Mouse (Mus musculus): ENCODE results near the gene Itk. TPM values are rescaled to one million over a fixed set of nuclear protein-coding genes. Genes with fewer than 3 reads are reported as not detected.

Itk gene
- polyA plus RNA-seq, 1 experiment from 2014 or later = not detected

GRCm38 (mm10) chr11:46418860-46419259, 29.5 kb upstream of the Itk start:
- Histone ChIP-seq H3K27me3 (ENCODE audit: control insufficient read depth, insufficient read depth, low read length) (no peaks in the 10 kb centered on the region), H3K36me3 (ENCODE audit: control insufficient read depth, insufficient read depth, low read length) (no peaks in the 10 kb centered on the region), H3K9ac (ENCODE audit: low read depth, low read length) (no peak overlapping the region), H3K27ac (ENCODE audit: low read depth, low read length) (no peak overlapping the region), H3K4me2 (no peak overlapping the region), H3K9me3 (replicated peaks; ENCODE audit: control insufficient read depth, low read length) (no peaks in the 10 kb centered on the region), H3K4me1 (ENCODE audit: control insufficient read depth, insufficient read depth, low read length) (no peaks in the 10 kb centered on the region), H3K4me3 (ENCODE audit: low read depth, low read length) (no peak overlapping the region)
- ATAC-seq (replicated peaks; ENCODE audit: insufficient number of reproducible peaks, low FRiP score, low TSS enrichment) = no peak
- WGBS (ENCODE audit: insufficient replicate concordance) = 84% methylated on average over 5 of the region's 5 CpGs

GRCm38 (mm10) chr11:46418438-46418837, 29.1 kb upstream of the Itk start:
- Histone ChIP-seq H3K9me3 (replicated peaks; ENCODE audit: control insufficient read depth, low read length) (no peaks in the 10 kb centered on the region), H3K4me2 (no peak overlapping the region), H3K27ac (ENCODE audit: low read depth, low read length) (no peak overlapping the region), H3K9ac (ENCODE audit: low read depth, low read length) (no peak overlapping the region), H3K4me3 (ENCODE audit: low read depth, low read length) (no peak overlapping the region), H3K27me3 (ENCODE audit: control insufficient read depth, insufficient read depth, low read length) (no peaks in the 10 kb centered on the region), H3K4me1 (ENCODE audit: control insufficient read depth, insufficient read depth, low read length) (no peaks in the 10 kb centered on the region), H3K36me3 (ENCODE audit: control insufficient read depth, insufficient read depth, low read length) (no peaks in the 10 kb centered on the region)
- no peak for ATAC-seq (replicated peaks; ENCODE audit: insufficient number of reproducible peaks, low FRiP score, low TSS enrichment)
- 64% methylated on average over 1 of the region's 1 CpGs for WGBS (ENCODE audit: insufficient replicate concordance)

DNA sequence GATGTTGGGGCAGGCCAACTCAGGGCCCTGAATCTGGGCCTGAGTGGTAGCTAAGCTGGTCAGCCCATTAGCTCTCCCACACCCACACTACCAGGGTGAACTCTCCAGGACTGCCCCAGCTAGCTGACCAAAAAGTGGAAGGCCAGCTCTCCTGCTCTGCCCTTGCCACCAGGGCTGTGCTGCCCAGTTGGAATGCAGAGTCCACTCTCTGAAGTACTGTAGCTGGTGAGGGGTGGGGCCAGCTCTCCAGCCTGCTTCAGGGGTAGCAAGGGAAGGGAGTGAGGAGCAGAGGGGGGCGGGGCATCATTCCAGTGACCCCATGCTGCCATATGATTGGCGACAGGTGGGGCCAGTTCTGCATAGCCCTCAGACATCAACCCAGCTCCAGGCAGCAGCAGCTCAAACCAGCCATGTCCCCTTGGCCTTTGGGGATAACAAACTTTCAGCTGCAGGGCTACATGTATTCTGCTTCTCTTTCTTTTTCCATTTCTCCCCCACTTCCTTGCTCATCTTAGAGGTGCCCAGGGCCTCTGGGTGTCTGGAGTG, 20.8 kb upstream of the Itk start:
- Histone ChIP-seq H3K36me3 (ENCODE audit: control insufficient read depth, insufficient read depth, low read length) (no peaks in the 10 kb centered on the region; the same call in 1 of the 2 replicates), H3K27me3 (ENCODE audit: control insufficient read depth, insufficient read depth, low read length) (no peaks in the 10 kb centered on the region), H3K9me3 (replicated peaks; ENCODE audit: control insufficient read depth, low read length) (no peaks in the 10 kb centered on the region), H3K9ac (ENCODE audit: low read depth, low read length) (no peak overlapping the region), H3K4me3 (ENCODE audit: low read depth, low read length) (no peak overlapping the region), H3K4me2 (no peak overlapping the region), H3K27ac (ENCODE audit: low read depth, low read length) (no peak overlapping the region), H3K4me1 (ENCODE audit: control insufficient read depth, insufficient read depth, low read length) (no peaks in the 10 kb centered on the region)
- WGBS (ENCODE audit: insufficient replicate concordance) = 27% methylated on average over 2 of the region's 2 CpGs
- no peak for ATAC-seq (replicated peaks; ENCODE audit: insufficient number of reproducible peaks, low FRiP score, low TSS enrichment)

DNA sequence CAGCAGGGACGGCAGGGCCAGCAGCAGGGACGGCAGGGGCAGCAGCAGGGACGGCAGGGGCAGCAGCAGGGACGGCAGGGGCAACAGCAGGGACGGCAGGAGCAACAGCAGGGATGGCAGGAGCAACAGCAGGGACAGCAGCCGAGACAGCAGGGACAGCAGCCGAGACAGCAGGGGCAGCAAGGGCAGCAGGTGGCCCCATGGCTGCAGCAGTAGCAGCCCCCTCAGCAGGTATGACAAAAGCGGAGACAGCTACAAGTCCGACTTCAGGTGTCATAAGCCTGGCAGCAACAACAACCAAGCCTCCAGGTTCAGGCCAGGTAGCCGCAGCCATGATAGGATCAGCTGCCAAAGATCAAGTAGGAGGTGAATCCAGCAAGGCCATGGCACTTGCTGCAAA, 17.4 kb upstream of the Itk start:
- Histone ChIP-seq H3K9me3 (replicated peaks; ENCODE audit: control insufficient read depth, low read length) (no peaks in the 10 kb centered on the region), H3K4me1 (ENCODE audit: control insufficient read depth, insufficient read depth, low read length) (no peaks in the 10 kb centered on the region), H3K36me3 (ENCODE audit: control insufficient read depth, insufficient read depth, low read length) (no peaks in the 10 kb centered on the region; the same call in 1 of the 2 replicates), H3K4me2 (peak overlapping the region; percentile 14; the same call in 1 of the 2 replicates), H3K27me3 (ENCODE audit: control insufficient read depth, insufficient read depth, low read length) (no peaks in the 10 kb centered on the region), H3K27ac (ENCODE audit: low read depth, low read length) (no peak overlapping the region), H3K9ac (ENCODE audit: low read depth, low read length) (no peak overlapping the region), H3K4me3 (ENCODE audit: low read depth, low read length) (0 out of 2 replicates have a peak overlapping the region, but pooled peaks have one; percentile 11)
- WGBS (ENCODE audit: insufficient replicate concordance) = 35% methylated on average over 10 of the region's 10 CpGs
- no peak for ATAC-seq (replicated peaks; ENCODE audit: insufficient number of reproducible peaks, low FRiP score, low TSS enrichment)

DNA sequence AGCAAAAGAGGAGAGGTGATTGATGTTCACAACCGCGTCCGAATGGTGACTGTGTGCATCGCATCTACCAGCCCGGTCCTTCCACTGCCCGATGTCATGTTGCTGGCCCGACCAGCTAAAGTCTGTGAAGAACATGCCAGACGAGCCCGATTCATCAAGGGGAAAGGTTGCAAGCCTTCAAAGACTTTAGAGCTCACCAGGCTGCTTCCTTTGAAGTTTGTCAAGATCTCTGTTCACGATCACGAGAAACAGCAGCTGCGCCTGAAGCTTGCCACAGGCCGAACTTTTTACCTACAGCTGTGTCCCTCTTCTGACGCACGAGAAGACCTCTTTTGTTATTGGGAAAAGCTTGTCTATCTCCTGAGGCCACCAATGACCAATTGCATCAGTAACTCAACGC, 15.7 kb upstream of the Itk start:
- WGBS (ENCODE audit: insufficient replicate concordance) = 78% methylated on average over 16 of the region's 16 CpGs
- Histone ChIP-seq H3K9me3 (replicated peaks; ENCODE audit: control insufficient read depth, low read length) (no peaks in the 10 kb centered on the region), H3K4me3 (ENCODE audit: low read depth, low read length) (no peak overlapping the region), H3K4me2 (no peak overlapping the region), H3K27ac (ENCODE audit: low read depth, low read length) (no peak overlapping the region), H3K4me1 (ENCODE audit: control insufficient read depth, insufficient read depth, low read length) (no peaks in the 10 kb centered on the region), H3K9ac (ENCODE audit: low read depth, low read length) (no peak overlapping the region), H3K27me3 (ENCODE audit: control insufficient read depth, insufficient read depth, low read length) (no peaks in the 10 kb centered on the region), H3K36me3 (ENCODE audit: control insufficient read depth, insufficient read depth, low read length) (no peaks in the 10 kb centered on the region)
- no peak for ATAC-seq (replicated peaks; ENCODE audit: insufficient number of reproducible peaks, low FRiP score, low TSS enrichment)

DNA sequence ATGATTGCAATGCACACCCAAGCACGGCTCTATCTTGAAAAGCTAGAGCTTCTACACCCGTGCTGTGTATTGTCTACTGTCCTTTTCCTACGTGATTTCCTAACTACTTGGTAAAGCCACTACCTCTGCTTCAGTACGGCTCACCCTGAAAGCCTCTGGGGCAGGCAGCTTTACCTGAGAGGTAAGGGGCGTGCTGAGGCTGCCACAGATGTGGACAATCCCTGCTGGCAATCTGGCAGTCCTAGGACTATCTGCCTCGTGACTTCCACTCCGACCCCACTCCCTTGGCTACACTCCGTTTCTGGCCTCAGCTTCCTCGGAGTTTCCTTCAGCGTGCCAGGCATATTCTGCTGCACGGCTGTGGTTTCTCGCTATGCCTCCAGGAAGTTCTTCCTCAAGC, 12.2 kb upstream of the Itk start:
- Histone ChIP-seq H3K4me1 (ENCODE audit: control insufficient read depth, insufficient read depth, low read length) (no peaks in the 10 kb centered on the region), H3K27ac (ENCODE audit: low read depth, low read length) (no peak overlapping the region), H3K27me3 (ENCODE audit: control insufficient read depth, insufficient read depth, low read length) (no peaks in the 10 kb centered on the region), H3K4me2 (no peak overlapping the region), H3K9ac (ENCODE audit: low read depth, low read length) (no peak overlapping the region), H3K9me3 (replicated peaks; ENCODE audit: control insufficient read depth, low read length) (no peaks in the 10 kb centered on the region), H3K4me3 (ENCODE audit: low read depth, low read length) (no peak overlapping the region), H3K36me3 (ENCODE audit: control insufficient read depth, insufficient read depth, low read length) (no peaks in the 10 kb centered on the region)
- 76% methylated on average over 12 of the region's 12 CpGs for WGBS (ENCODE audit: insufficient replicate concordance)
- ATAC-seq (replicated peaks; ENCODE audit: insufficient number of reproducible peaks, low FRiP score, low TSS enrichment) = no peak

GRCm38 (mm10) chr11:46398933-46399383, 9.6 kb upstream of the Itk start:
- H3K4me3 ChIP-seq (ENCODE audit: low read depth, low read length) = no peak overlapping the region
- 70% methylated on average over 5 of the region's 5 CpGs for WGBS (ENCODE audit: insufficient replicate concordance)
- no peaks in the 10 kb centered on the region for H3K4me1 ChIP-seq (ENCODE audit: control insufficient read depth, insufficient read depth, low read length)
- no peaks in the 10 kb centered on the region for H3K36me3 ChIP-seq (ENCODE audit: control insufficient read depth, insufficient read depth, low read length)
- no peaks in the 10 kb centered on the region for H3K27me3 ChIP-seq (ENCODE audit: control insufficient read depth, insufficient read depth, low read length)
- no peak for ATAC-seq (replicated peaks; ENCODE audit: insufficient number of reproducible peaks, low FRiP score, low TSS enrichment)
- H3K9me3 ChIP-seq (replicated peaks; ENCODE audit: control insufficient read depth, low read length) = no peaks in the 10 kb centered on the region
- no peak overlapping the region for H3K27ac ChIP-seq (ENCODE audit: low read depth, low read length)
- H3K9ac ChIP-seq (ENCODE audit: low read depth, low read length) = no peak overlapping the region
- no peak overlapping the region for H3K4me2 ChIP-seq

GRCm38 (mm10) chr11:46398473-46398872, 9.2 kb upstream of the Itk start:
- no peak for ATAC-seq (replicated peaks; ENCODE audit: insufficient number of reproducible peaks, low FRiP score, low TSS enrichment)
- WGBS (ENCODE audit: insufficient replicate concordance) = 65% methylated on average over 4 of the region's 4 CpGs

GRCm38 (mm10) chr11:46397900-46398299, 8.6 kb upstream of the Itk start:
- H3K4me1 ChIP-seq (ENCODE audit: control insufficient read depth, insufficient read depth, low read length) = no peaks in the 10 kb centered on the region
- no peaks in the 10 kb centered on the region for H3K9me3 ChIP-seq (replicated peaks; ENCODE audit: control insufficient read depth, low read length)
- no peaks in the 10 kb centered on the region for H3K27me3 ChIP-seq (ENCODE audit: control insufficient read depth, insufficient read depth, low read length)
- no peak overlapping the region for H3K27ac ChIP-seq (ENCODE audit: low read depth, low read length)
- WGBS (ENCODE audit: insufficient replicate concordance) = 58% methylated on average over 2 of the region's 2 CpGs
- ATAC-seq (replicated peaks; ENCODE audit: insufficient number of reproducible peaks, low FRiP score, low TSS enrichment) = no peak
- H3K4me3 ChIP-seq (ENCODE audit: low read depth, low read length) = no peak overlapping the region
- no peak overlapping the region for H3K4me2 ChIP-seq
- no peak overlapping the region for H3K9ac ChIP-seq (ENCODE audit: low read depth, low read length)
- no peaks in the 10 kb centered on the region for H3K36me3 ChIP-seq (ENCODE audit: control insufficient read depth, insufficient read depth, low read length)

More at GRCm38 (mm10) chr11:46398473-46398872, 9.2 kb upstream of the Itk start:
- Histone ChIP-seq H3K4me1 (ENCODE audit: control insufficient read depth, insufficient read depth, low read length) (no peaks in the 10 kb centered on the region), H3K4me2 (no peak overlapping the region), H3K36me3 (ENCODE audit: control insufficient read depth, insufficient read depth, low read length) (no peaks in the 10 kb centered on the region), H3K9ac (ENCODE audit: low read depth, low read length) (no peak overlapping the region), H3K9me3 (replicated peaks; ENCODE audit: control insufficient read depth, low read length) (no peaks in the 10 kb centered on the region), H3K27me3 (ENCODE audit: control insufficient read depth, insufficient read depth, low read length) (no peaks in the 10 kb centered on the region), H3K4me3 (ENCODE audit: low read depth, low read length) (no peak overlapping the region), H3K27ac (ENCODE audit: low read depth, low read length) (no peak overlapping the region)
